Mouse (Mus musculus): ENCODE measurements around the gene Gopc. TPM values are rescaled to one million over a fixed set of nuclear protein-coding genes. Genes with fewer than 3 reads are reported as not detected.
A peak's percentile ranks its signal among the peaks of the same experiment; 100 is the strongest.

Gopc gene
- 15.8 and 17.0 TPM in 2 replicates for total RNA-seq (2015)
- 17.4 and 19.8 TPM in 2 replicates for total RNA-seq (2017)

GRCm38 (mm10) chr10:52381845-52382591 lies at the start of gene Gopc:
Gene Gopc, minus strand, starts transcription at chr10:52382124.
- peak; percentile 88 for ATAC-seq (ENCODE audit: poor library complexity, severe bottlenecking)

- ATAC-seq (ENCODE audit: poor library complexity, severe bottlenecking) = no peak
Observed at GRCm38 (mm10) chr10:52430953-52431352, 49.0 kb upstream of the Gopc start.

GRCm38 (mm10) chr10:52427634-52428415 lies 45.9 kb upstream of the Gopc start:
- no peak for ATAC-seq (ENCODE audit: poor library complexity, severe bottlenecking)

GRCm38 (mm10) chr10:52426314-52426980 lies 44.5 kb upstream of the Gopc start:
- ATAC-seq (ENCODE audit: poor library complexity, severe bottlenecking) = no peak

GRCm38 (mm10) chr10:52423097-52423496 lies 41.2 kb upstream of the Gopc start:
- peak; percentile 59; the same call in 1 of the 2 replicates for ATAC-seq (ENCODE audit: poor library complexity, severe bottlenecking)

- no peak for ATAC-seq (ENCODE audit: poor library complexity, severe bottlenecking)
Observed at GRCm38 (mm10) chr10:52421716-52422115, 39.8 kb upstream of the Gopc start.

GRCm38 (mm10) chr10:52420526-52420925 lies 38.6 kb upstream of the Gopc start:
- ATAC-seq (ENCODE audit: poor library complexity, severe bottlenecking) = no peak

GRCm38 (mm10) chr10:52419402-52419801 lies 37.5 kb upstream of the Gopc start:
- ATAC-seq (ENCODE audit: poor library complexity, severe bottlenecking) = no peak

GRCm38 (mm10) chr10:52418931-52419330 lies 37.0 kb upstream of the Gopc start:
- ATAC-seq (ENCODE audit: poor library complexity, severe bottlenecking) = no peak

GRCm38 (mm10) chr10:52417998-52418860 lies 36.3 kb upstream of the Gopc start:
- peak; percentile 40 for ATAC-seq (ENCODE audit: poor library complexity, severe bottlenecking)

- ATAC-seq (ENCODE audit: poor library complexity, severe bottlenecking) = peak; percentile 95
Observed at GRCm38 (mm10) chr10:52417299-52417997, 35.5 kb upstream of the Gopc start, which contains the start of gene Nus1. Gene Nus1, plus strand, starts transcription at chr10:52417547.

- no peak for ATAC-seq (ENCODE audit: poor library complexity, severe bottlenecking)
Observed at GRCm38 (mm10) chr10:52416458-52416857, 34.5 kb upstream of the Gopc start.

GRCm38 (mm10) chr10:52415020-52415419 lies 33.1 kb upstream of the Gopc start:
- ATAC-seq (ENCODE audit: poor library complexity, severe bottlenecking) = no peak

- ATAC-seq (ENCODE audit: poor library complexity, severe bottlenecking) = no peak
Observed at GRCm38 (mm10) chr10:52407526-52407925, 25.6 kb upstream of the Gopc start.

GRCm38 (mm10) chr10:52405160-52405559 lies 23.2 kb upstream of the Gopc start:
- no peak for ATAC-seq (ENCODE audit: poor library complexity, severe bottlenecking)

GRCm38 (mm10) chr10:52399722-52400121 lies 17.8 kb upstream of the Gopc start:
- no peak for ATAC-seq (ENCODE audit: poor library complexity, severe bottlenecking)

GRCm38 (mm10) chr10:52398715-52399114 lies 16.8 kb upstream of the Gopc start:
- ATAC-seq (ENCODE audit: poor library complexity, severe bottlenecking) = no peak

- ATAC-seq (ENCODE audit: poor library complexity, severe bottlenecking) = no peak
Observed at GRCm38 (mm10) chr10:52396647-52397046, 14.7 kb upstream of the Gopc start.

GRCm38 (mm10) chr10:52391208-52391607 lies 9.3 kb upstream of the Gopc start:
- no peak for ATAC-seq (ENCODE audit: poor library complexity, severe bottlenecking)

- no peak for ATAC-seq (ENCODE audit: poor library complexity, severe bottlenecking)
Observed at GRCm38 (mm10) chr10:52389438-52389837, 7.5 kb upstream of the Gopc start.

Measured in megakaryocyte, adult 5-6 weeks (primary cell).